Mouse (Mus musculus) urinary bladder, postnatal 14 days (tissue): ENCODE results near the gene Armcx1.
"Not testable (repeated sequence)": the region's sequence is repeated elsewhere in the genome, so short reads cannot be mapped to it uniquely, and the experiment has no call there.

Source experiments
- DNase-seq: peaks from one replicate; pipeline ENCODE4 v3.0.0; 2021; ENCODE audit warnings: low spot score

The Armcx1 gene

DNA sequence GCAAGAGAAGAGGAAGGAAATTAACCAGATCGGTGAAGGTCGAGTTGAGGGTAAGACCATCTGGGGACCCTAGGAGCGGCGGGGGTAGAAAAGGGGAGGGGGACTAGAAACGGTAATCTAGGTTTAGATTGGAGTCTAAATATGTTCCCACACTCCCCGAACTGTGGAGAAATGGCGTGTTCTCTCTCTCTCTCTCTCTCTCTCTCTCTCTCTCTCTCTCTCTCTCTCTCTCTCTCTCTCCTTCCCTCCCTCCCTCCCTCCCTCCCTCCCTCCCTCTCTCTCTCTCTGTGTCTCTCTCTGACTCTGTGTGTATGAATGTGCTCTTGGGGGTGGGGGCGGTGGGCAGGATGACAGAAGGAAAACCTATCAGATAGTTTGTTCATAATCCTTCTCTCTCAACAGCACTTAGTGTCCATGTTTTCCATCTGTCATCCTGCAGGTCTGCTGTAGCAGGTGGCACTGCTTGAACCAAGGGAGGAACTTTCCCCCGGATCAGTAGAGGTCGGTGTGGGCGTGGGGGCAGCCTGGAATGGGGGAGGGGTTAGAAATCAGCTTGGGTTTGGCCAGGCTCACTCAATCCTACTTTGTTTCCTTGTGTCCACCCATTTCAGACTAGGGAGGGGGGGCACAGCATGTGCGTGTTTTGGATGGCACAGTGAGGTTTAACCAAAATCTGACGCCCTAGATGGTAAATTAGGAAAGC, 39.7 kb downstream of the Armcx1 start:
- DNase-seq = peak; percentile 4

DNA sequence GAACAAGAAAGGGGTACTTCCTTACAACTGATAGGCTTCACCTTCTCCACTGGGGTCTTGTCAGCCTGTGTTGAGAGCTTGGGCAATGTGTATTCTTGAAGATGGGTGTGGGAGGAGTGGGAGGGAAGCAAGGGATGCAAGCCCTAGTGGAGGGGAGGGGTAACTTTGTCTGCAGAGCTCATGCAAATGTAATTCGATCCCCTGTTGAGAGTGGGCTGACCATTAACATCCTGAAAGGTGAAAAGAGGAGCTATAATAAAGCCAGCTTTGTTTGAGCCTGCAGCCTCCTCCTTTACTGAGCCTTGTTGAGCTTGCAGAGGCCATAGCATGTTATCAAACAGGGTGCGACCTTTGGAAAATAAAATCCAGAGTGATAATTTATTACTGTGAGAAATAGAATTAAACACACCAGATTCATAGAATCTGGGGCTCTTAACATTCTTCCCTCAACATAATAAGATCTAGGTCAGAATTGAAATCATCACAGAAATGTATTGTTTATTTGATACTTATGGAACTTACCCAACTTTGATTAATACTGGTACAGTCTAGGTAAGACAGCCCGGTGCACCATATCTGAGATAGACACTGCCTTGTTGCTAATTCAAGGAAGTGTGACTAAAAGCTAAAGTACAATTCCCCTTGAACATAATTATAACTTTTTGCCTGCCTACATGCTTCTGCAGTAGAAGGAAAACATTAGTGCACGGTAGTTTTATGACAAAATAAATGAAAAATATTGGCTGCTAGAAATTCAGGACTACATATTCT, 45.9 kb downstream of the Armcx1 start:
- not testable (repeated sequence) for DNase-seq
